Mouse (Mus musculus) heart, adult 2 months (tissue): Measurements from ENCODE around the gene 4930523C07Rik.

Source experiments
- CTCF ChIP-seq: fragments of 200-600 bp; IDR thresholded peaks from 2 replicates; pipeline ENCODE4 v1.8.1; 2022; ENCODE audit warnings: antibody characterized with exemption, mild to moderate bottlenecking, moderate library complexity
- EP300 ChIP-seq: fragments of 200-500 bp; IDR thresholded peaks from 2 replicates; pipeline ENCODE4 v1.6.1; 2011; ENCODE audit warnings: low read depth, low read length, control low read depth; ENCODE audit not compliant: insufficient read depth

DNA sequence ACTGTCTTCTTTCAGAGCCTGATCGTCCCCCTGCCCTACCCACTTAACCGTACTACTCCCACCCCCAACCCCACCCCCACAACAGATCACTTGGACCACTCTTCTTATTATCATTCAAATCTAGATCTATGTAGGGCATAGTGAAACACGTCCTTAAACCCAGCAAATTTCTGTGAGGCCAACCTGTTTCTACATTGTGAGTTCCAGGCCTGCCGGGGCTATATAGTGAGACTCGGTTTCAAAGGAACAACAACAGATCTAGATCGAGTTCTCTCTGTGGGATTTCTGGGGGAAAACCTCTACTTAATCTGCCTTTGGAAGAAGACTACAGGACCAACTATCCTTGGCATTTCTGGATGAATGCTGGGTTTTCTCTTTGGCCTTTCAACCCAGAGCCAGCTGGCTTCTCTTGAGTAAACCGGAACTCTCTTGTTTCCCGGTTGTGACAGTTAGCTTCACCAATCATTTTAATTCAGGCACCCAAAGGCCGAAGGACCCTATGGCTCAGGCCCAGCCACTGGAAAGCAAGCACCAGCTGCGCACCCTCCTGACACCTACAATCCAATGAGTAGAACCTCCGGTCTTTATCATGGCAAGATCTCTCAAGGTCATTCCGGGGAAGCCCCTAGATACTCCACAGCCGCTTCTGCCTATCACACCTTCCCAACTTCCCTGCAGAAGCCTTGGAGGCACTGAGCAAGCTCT lies 759 bp upstream of the 4930523C07Rik start:
- TF ChIP-seq CTCF (no peak), EP300 (no peak)
